Mouse (Mus musculus): ENCODE data around the gene Adck1. TPM values are rescaled to one million over a fixed set of nuclear protein-coding genes. Genes with fewer than 3 reads are reported as not detected.

The Adck1 gene
- total RNA-seq (2023): 10 to 100 TPM; 19.5 to 20.3 TPM

GRCm38 (mm10) chr12:88360441-88361119, at the start of gene Adck1:
TSS of gene Adck1 (plus strand) at chr12:88360554.

GRCm38 (mm10) chr12:88323926-88324325, 36.4 kb upstream of the Adck1 start, which contains the start of gene Gm5039:
TSS of gene Gm5039 (minus strand) at chr12:88324026.

Other genes with a start within 250 kb of the Adck1 start
- not detected for gene Gm10436, start 178.4 kb upstream of the Adck1 start, total RNA-seq (2023)
- gene Gm8332, start 110.5 kb upstream of the Adck1 start, total RNA-seq (2023): not detected
- not detected for gene Gm5662, start 86.1 kb upstream of the Adck1 start, total RNA-seq (2023)
- gene Gm5039, start 36.5 kb upstream of the Adck1 start, total RNA-seq (2023): not detected

Data from T-cell, adult 66 days (primary cell).